In genomic region chr2:132203186-132203585, GRCm38 (mm10) we compare ENCODE assay signal across 26 mouse cellular contexts. TPM values are rescaled to one million over a fixed set of nuclear protein-coding genes. Genes with fewer than 3 reads are reported as not detected.
A peak's percentile ranks its signal among the peaks of the same experiment; 100 is the strongest.
DNase-seq lines count a peak whose midpoint lies in the region; ATAC-seq and TF ChIP-seq lines count a peak whose summit lies in the region.
"Had no signal": no experiment of that assay in that cellular context is flagged by ENCODE, and none has a peak within 500 bp of the region (broad histone marks: within the 10 kb centered on the region; RNA-seq: fewer than 3 reads in every experiment).

No protein-coding gene starts in this region.

- peak overlapping the region; percentile 8; the same call in 1 of the 2 replicates for H3K4me2 ChIP-seq in intestine, embryonic 14.5 days (ENCODE audit: low read length)
- peak overlapping the region; percentile 6; the same call in 1 of the 2 replicates for H3K4me2 ChIP-seq in intestine, embryonic 16.5 days (ENCODE audit: low read depth, low read length)
- peak overlapping the region; percentile 12 for H3K4me2 ChIP-seq in myocyte (ENCODE audit: low read depth)
- no peak overlapping the region for H3K4me2 ChIP-seq in kidney, embryonic 14.5 days (replicated peaks; ENCODE audit: low read depth, low read length)
- H3K4me2 ChIP-seq: embryonic facial prominence, embryonic 13.5 days; forebrain, embryonic 12.5 days; forebrain, embryonic 15.5 days; heart, embryonic 12.5 days; heart, embryonic 15.5 days; hindbrain, embryonic 13.5 days had no signal

- no peaks in the 10 kb centered on the region for H3K27me3 ChIP-seq in intestine, embryonic 14.5 days (replicated peaks; ENCODE audit: control insufficient read depth, insufficient read depth, low read length)
- H3K27me3 ChIP-seq in intestine, embryonic 16.5 days (replicated peaks; ENCODE audit: control insufficient read depth, insufficient read depth, low read length): no peaks in the 10 kb centered on the region
- H3K27me3 ChIP-seq in myocyte (ENCODE audit: control insufficient read depth, insufficient read depth, insufficient read length): no peaks in the 10 kb centered on the region
- no peaks in the 10 kb centered on the region for H3K27me3 ChIP-seq in kidney, embryonic 14.5 days (ENCODE audit: control insufficient read depth, insufficient read depth, low read length)
- H3K27me3 ChIP-seq: CH12.LX; embryonic facial prominence, embryonic 13.5 days; forebrain, embryonic 12.5 days; forebrain, embryonic 15.5 days; heart, embryonic 12.5 days; heart, embryonic 15.5 days; hindbrain, embryonic 13.5 days; Patski had no signal

- H3K27ac ChIP-seq in intestine, embryonic 14.5 days (ENCODE audit: low read depth): no peak overlapping the region; the same call in 1 of the 2 replicates
- peak overlapping the region; percentile 65 for H3K27ac ChIP-seq in intestine, embryonic 16.5 days (ENCODE audit: low read length)
- no peak overlapping the region for H3K27ac ChIP-seq in kidney, embryonic 14.5 days (ENCODE audit: low read depth, low read length)
- H3K27ac ChIP-seq: embryonic facial prominence, embryonic 13.5 days; forebrain, embryonic 12.5 days; forebrain, embryonic 15.5 days; heart, embryonic 15.5 days; hindbrain, embryonic 10.5 days; hindbrain, embryonic 13.5 days had no signal

- no peak for DNase-seq in intestine, embryonic 14.5 days (ENCODE audit: low spot score)
- no peak for DNase-seq in left cerebral cortex, adult 11 months (ENCODE audit: low spot score)
- no peak for DNase-seq in left cerebral cortex, adult 8-10 months (ENCODE audit: low spot score in 2 of 2)
- DNase-seq: B cell, adult 2 months; cerebellum, adult 2 months; cerebellum, adult 9-11 months; cerebellum, postnatal 25 days; gastrocnemius, postnatal 25 days; heart, adult 18-20 months; heart, postnatal 10 days; heart, postnatal 36 days had no signal

- H3K4me1 ChIP-seq in intestine, embryonic 14.5 days (replicated peaks; ENCODE audit: control insufficient read depth, insufficient read depth, low read length): no peaks in the 10 kb centered on the region
- H3K4me1 ChIP-seq in intestine, embryonic 16.5 days (ENCODE audit: control insufficient read depth, insufficient read depth, low read length): peaks cover 5% of the 10 kb centered on the region; the same call in 1 of the 2 replicates
- no peaks in the 10 kb centered on the region for H3K4me1 ChIP-seq in kidney, embryonic 14.5 days (ENCODE audit: control insufficient read depth, insufficient read depth, low read length)
- H3K4me1 ChIP-seq: embryonic facial prominence, embryonic 13.5 days; forebrain, embryonic 12.5 days; forebrain, embryonic 15.5 days; heart, embryonic 12.5 days had no signal

- no peak overlapping the region for H3ac ChIP-seq in myocyte (ENCODE audit: control insufficient read depth, insufficient read length)

- no peaks in the 10 kb centered on the region for H3K9me3 ChIP-seq in intestine, embryonic 14.5 days (ENCODE audit: control insufficient read depth, low read length)
- no peaks in the 10 kb centered on the region for H3K9me3 ChIP-seq in intestine, embryonic 16.5 days (ENCODE audit: control insufficient read depth, low read length)
- H3K9me3 ChIP-seq in kidney, embryonic 14.5 days (ENCODE audit: control insufficient read depth, low read length): no peaks in the 10 kb centered on the region
- H3K9me3 ChIP-seq: embryonic facial prominence, embryonic 13.5 days; forebrain, embryonic 12.5 days; forebrain, embryonic 15.5 days; G1E; heart, embryonic 12.5 days; heart, embryonic 15.5 days; hindbrain, embryonic 10.5 days; hindbrain, embryonic 13.5 days had no signal

- no peaks in the 10 kb centered on the region for H3K36me3 ChIP-seq in intestine, embryonic 14.5 days (ENCODE audit: control insufficient read depth, insufficient read depth, low read length)
- no peaks in the 10 kb centered on the region for H3K36me3 ChIP-seq in intestine, embryonic 16.5 days (ENCODE audit: control insufficient read depth, insufficient read depth, low read length)
- no peaks in the 10 kb centered on the region for H3K36me3 ChIP-seq in myocyte (ENCODE audit: control insufficient read depth, insufficient read depth)
- no peaks in the 10 kb centered on the region for H3K36me3 ChIP-seq in kidney, embryonic 14.5 days (ENCODE audit: control insufficient read depth, insufficient read depth, low read length)
- H3K36me3 ChIP-seq: embryonic facial prominence, embryonic 13.5 days; forebrain, embryonic 12.5 days; forebrain, embryonic 15.5 days; G1E; heart, embryonic 12.5 days; heart, embryonic 15.5 days; hindbrain, embryonic 10.5 days; hindbrain, embryonic 13.5 days had no signal

- no peaks in the 10 kb centered on the region for H3K79me2 ChIP-seq in myocyte (ENCODE audit: control insufficient read depth, insufficient read depth)

- ATAC-seq in intestine, embryonic 14.5 days (replicated peaks; ENCODE audit: low FRiP score, low TSS enrichment, low read depth): 0 out of 2 replicates have a peak, but pooled peaks have one; percentile 43
- peak; percentile 68 for ATAC-seq in intestine, embryonic 16.5 days
- ATAC-seq in kidney, embryonic 14.5 days (ENCODE audit: low FRiP score, low TSS enrichment): no peak
- ATAC-seq: forebrain, embryonic 15.5 days; hindbrain, embryonic 16.5 days; Patski had no signal

- whole genome bisulfite sequencing in intestine, embryonic 14.5 days: 62% methylated on average over 3 of the region's 3 CpGs
- 63% methylated on average over 3 of the region's 3 CpGs for WGBS in intestine, embryonic 16.5 days
- 80% methylated on average over 3 of the region's 3 CpGs for WGBS in kidney, embryonic 14.5 days

- no peak overlapping the region for H3K4me3 ChIP-seq in intestine, embryonic 14.5 days (ENCODE audit: low read depth, low read length)
- H3K4me3 ChIP-seq in intestine, embryonic 16.5 days (ENCODE audit: low read length): no peak overlapping the region
- no peak overlapping the region for H3K4me3 ChIP-seq in myocyte
- H3K4me3 ChIP-seq in kidney, embryonic 14.5 days (ENCODE audit: low read length): no peak overlapping the region
- H3K4me3 ChIP-seq: embryonic facial prominence, embryonic 13.5 days; erythroblast, embryonic 14.5 days; forebrain, embryonic 12.5 days; forebrain, embryonic 15.5 days; heart, embryonic 12.5 days; heart, embryonic 15.5 days; hindbrain, embryonic 10.5 days; hindbrain, embryonic 13.5 days had no signal

- no peak for TF ChIP-seq POLR2A in myocyte (IDR thresholded peaks at IDR 0.05; ENCODE audit: insufficient read length, low read depth)

- no peak overlapping the region for H3K9ac ChIP-seq in intestine, embryonic 14.5 days (ENCODE audit: low read length)
- H3K9ac ChIP-seq in intestine, embryonic 16.5 days (ENCODE audit: low read depth, low read length): no peak overlapping the region
- H3K9ac ChIP-seq in kidney, embryonic 14.5 days (ENCODE audit: low read depth, low read length): no peak overlapping the region
- H3K9ac ChIP-seq: embryonic facial prominence, embryonic 13.5 days; forebrain, embryonic 12.5 days; forebrain, embryonic 15.5 days; heart, embryonic 12.5 days; heart, embryonic 15.5 days; hindbrain, embryonic 13.5 days had no signal

TF ChIP-seq in myocyte, 11 proteins besides CTCF, POLR2A, EP300 and RAD21:
- peak in 1 of 3 experiments; percentile 10 for TF ChIP-seq MYOD1 (IDR thresholded peaks at IDR 0.05; ENCODE audit: control insufficient read depth in 1 of 3, insufficient read length in 2 of 3, low read depth in 2 of 3)
- TF ChIP-seq TCF3 (IDR thresholded peaks at IDR 0.05; ENCODE audit: insufficient read length, low read depth): no peak

RNA-seq across cellular contexts. Expression of gene Tmem230, which starts 44.4 kb away (rescaled TPM):
- 36.0 and 36.4 TPM in 2 replicates for polyA plus RNA-seq in intestine, embryonic 14.5 days (2014; fragmentation: Nextera tagmentation; extraction: Ambion mirVana)
- polyA plus RNA-seq in intestine, embryonic 16.5 days (2015; fragmentation: Nextera tagmentation; extraction: Ambion mirVana): 46.1 and 48.4 TPM in 2 replicates
- 76.6 TPM for polyA plus RNA-seq in myocyte (2012; fragmentation: generic; extraction: Trizol)
- total RNA-seq in left cerebral cortex, adult 8-10 months (2022): 10 to 100 TPM; 34.0 to 37.1 (median 36.4) TPM
- 42.9 and 47.3 TPM in 2 replicates for polyA plus RNA-seq in kidney, embryonic 14.5 days (2014; fragmentation: Nextera tagmentation; extraction: Ambion mirVana)

RNA-seq across cellular contexts. Expression of gene Pcna, which starts 49.9 kb away (rescaled TPM):
- polyA plus RNA-seq in intestine, embryonic 14.5 days (2014; fragmentation: Nextera tagmentation; extraction: Ambion mirVana): 296 and 298 TPM in 2 replicates
- polyA plus RNA-seq in intestine, embryonic 16.5 days (2015; fragmentation: Nextera tagmentation; extraction: Ambion mirVana): 189 and 217 TPM in 2 replicates
- 65.5 TPM for polyA plus RNA-seq in myocyte (2012; fragmentation: generic; extraction: Trizol)
- 10 to 100 TPM; 51.4 to 59.2 (median 53.9) TPM for total RNA-seq in left cerebral cortex, adult 8-10 months (2022)
- polyA plus RNA-seq in kidney, embryonic 14.5 days (2014; fragmentation: Nextera tagmentation; extraction: Ambion mirVana): 339 and 383 TPM in 2 replicates

RNA-seq across cellular contexts. Expression of gene Slc23a2, which starts 58.3 kb away (rescaled TPM):
- polyA plus RNA-seq in intestine, embryonic 14.5 days (2014; fragmentation: Nextera tagmentation; extraction: Ambion mirVana): 13.9 and 17.4 TPM in 2 replicates
- polyA plus RNA-seq in intestine, embryonic 16.5 days (2015; fragmentation: Nextera tagmentation; extraction: Ambion mirVana): 12.0 and 13.5 TPM in 2 replicates
- 14.5 TPM for polyA plus RNA-seq in myocyte (2012; fragmentation: generic; extraction: Trizol)
- 100 to 1,000 TPM; 146 to 160 (median 153) TPM for total RNA-seq in left cerebral cortex, adult 8-10 months (2022)
- 12.0 and 18.0 TPM in 2 replicates for polyA plus RNA-seq in kidney, embryonic 14.5 days (2014; fragmentation: Nextera tagmentation; extraction: Ambion mirVana)
- polyA plus RNA-seq: erythroblast, embryonic 14.5 days had no signal

RNA-seq across cellular contexts. Expression of gene Cds2, which starts 59.8 kb away (rescaled TPM):
- 21.3 and 22.5 TPM in 2 replicates for polyA plus RNA-seq in intestine, embryonic 14.5 days (2014; fragmentation: Nextera tagmentation; extraction: Ambion mirVana)
- 17.4 and 20.5 TPM in 2 replicates for polyA plus RNA-seq in intestine, embryonic 16.5 days (2015; fragmentation: Nextera tagmentation; extraction: Ambion mirVana)
- polyA plus RNA-seq in myocyte (2012; fragmentation: generic; extraction: Trizol): 30.3 TPM
- 100 to 1,000 TPM; 257 to 277 (median 265) TPM for total RNA-seq in left cerebral cortex, adult 8-10 months (2022)
- polyA plus RNA-seq in kidney, embryonic 14.5 days (2014; fragmentation: Nextera tagmentation; extraction: Ambion mirVana): 24.4 and 27.3 TPM in 2 replicates
